Mouse (Mus musculus) hindbrain, embryonic 16.5 days (tissue): Measurements from ENCODE around the gene Trhde. TPM values are rescaled to one million over a fixed set of nuclear protein-coding genes. Genes with fewer than 3 reads are reported as not detected.

Experiments
- ATAC-seq: fragments of 200-750 bp; cut with Nextera tagmentation; 2 replicates; pipeline ENCODE4 v1.8.0; 2017; ENCODE audit warnings: moderate TSS enrichment, moderate library complexity
- H3K27ac ChIP-seq: fragments of 300-500 bp; sonication (generic); 2 replicates; pipeline ENCODE4 v1.5.1; 2014; ENCODE audit warnings: low read depth, mild to moderate bottlenecking, control low read depth, low read length, moderate library complexity
- H3K27me3 ChIP-seq: fragments of 300-500 bp; sonication (generic); replicated peaks from 2 replicates; pipeline ENCODE4 v1.6.1; 2014; ENCODE audit warnings: low read length; ENCODE audit not compliant: control insufficient read depth, insufficient read depth
- H3K36me3 ChIP-seq: fragments of 300-500 bp; sonication (generic); 2 replicates; pipeline ENCODE4 v1.6.1; 2014; ENCODE audit warnings: mild to moderate bottlenecking, low read length, moderate library complexity, mixed read lengths; ENCODE audit not compliant: control insufficient read depth, insufficient read depth
- H3K4me1 ChIP-seq: fragments of 300-500 bp; sonication (generic); 2 replicates; pipeline ENCODE4 v1.6.1; 2014; ENCODE audit warnings: low read depth, low read length; ENCODE audit not compliant: control insufficient read depth, insufficient read depth
- H3K4me2 ChIP-seq: fragments of 300-500 bp; sonication (generic); 2 replicates; pipeline ENCODE4 v1.6.1; 2014; ENCODE audit warnings: mild to moderate bottlenecking, low read length, control low read depth, moderate library complexity
- H3K4me3 ChIP-seq: fragments of 300-500 bp; sonication (generic); 2 replicates; pipeline ENCODE4 v1.5.1; 2014; ENCODE audit warnings: mild to moderate bottlenecking, low read length, control low read depth, moderate library complexity
- H3K9ac ChIP-seq: fragments of 300-500 bp; sonication (generic); 2 replicates; pipeline ENCODE4 v1.6.1; 2014; ENCODE audit warnings: low read depth, mild to moderate bottlenecking, control low read depth, low read length, moderate library complexity
- H3K9me3 ChIP-seq: fragments of 300-500 bp; sonication (generic); 2 replicates; pipeline ENCODE4 v1.6.1; 2014; ENCODE audit warnings: mild to moderate bottlenecking, low read length, moderate library complexity; ENCODE audit not compliant: control insufficient read depth
- WGBS: fragments of 180-500 bp; shearing (Covaris S2); extraction: QIAGEN DNeasy Blood & Tissue Kit; methylation state at CpG from one replicate; pipeline ENCODE4 v1.1.7; 2014; 5-methylcytosine and 5-hydroxymethylcytosine counted together
- polyA plus RNA-seq: library from polyadenylated mRNA; unstranded; fragments of >200 nt; fragmentation: Nextera tagmentation; extraction: Ambion mirVana; gene quantifications from 2 replicates; pipeline ENCODE4 v1.2.1, GENCODE M21; 2015

Gene Trhde
- polyA plus RNA-seq, 1 experiment from 2014 or later, result 8.4 TPM

- ATAC-seq, result no peak
- Histone ChIP-seq H3K27ac (no peak overlapping the region), H3K36me3 (no peaks in the 10 kb centered on the region), H3K4me1 (no peaks in the 10 kb centered on the region), H3K27me3 (no peaks in the 10 kb centered on the region), H3K4me2 (no peak overlapping the region), H3K9ac (no peak overlapping the region), H3K4me3 (no peak overlapping the region), H3K9me3 (no peaks in the 10 kb centered on the region)
- WGBS, result 70% methylated on average over 2 of the region's 2 CpGs
These were observed 398.3 kb downstream of the Trhde start for GRCm38 (mm10) chr10:114403795-114404194.

GRCm38 (mm10) chr10:114370804-114371203 lies 431.3 kb downstream of the Trhde start:
- H3K36me3 ChIP-seq, result no peaks in the 10 kb centered on the region
- H3K9me3 ChIP-seq, result no peaks in the 10 kb centered on the region
- H3K27me3 ChIP-seq, result no peaks in the 10 kb centered on the region
- WGBS, result 85% methylated on average over 3 of the region's 3 CpGs
- H3K4me1 ChIP-seq, result no peaks in the 10 kb centered on the region
- H3K9ac ChIP-seq, result no peak overlapping the region
- no peak overlapping the region for H3K4me2 ChIP-seq
- no peak overlapping the region for H3K27ac ChIP-seq
- ATAC-seq, result no peak
- H3K4me3 ChIP-seq, result no peak overlapping the region

- H3K27me3 ChIP-seq, result no peaks in the 10 kb centered on the region
- H3K9me3 ChIP-seq, result no peaks in the 10 kb centered on the region
- H3K4me2 ChIP-seq, result no peak overlapping the region
- ATAC-seq, result no peak
- no peak overlapping the region for H3K9ac ChIP-seq
- no peaks in the 10 kb centered on the region for H3K4me1 ChIP-seq
- H3K27ac ChIP-seq, result no peak overlapping the region
- H3K4me3 ChIP-seq, result no peak overlapping the region
- WGBS, result 60% methylated on average over 6 of the region's 6 CpGs
- no peaks in the 10 kb centered on the region for H3K36me3 ChIP-seq
These were observed 438.7 kb downstream of the Trhde start for GRCm38 (mm10) chr10:114363442-114363841.

- Histone ChIP-seq H3K27me3 (no peaks in the 10 kb centered on the region), H3K4me3 (no peak overlapping the region), H3K9me3 (no peaks in the 10 kb centered on the region), H3K36me3 (no peaks in the 10 kb centered on the region), H3K4me2 (no peak overlapping the region), H3K9ac (no peak overlapping the region), H3K4me1 (no peaks in the 10 kb centered on the region), H3K27ac (no peak overlapping the region)
- WGBS, result 73% methylated on average over 2 of the region's 2 CpGs
- no peak for ATAC-seq
These were observed 439.5 kb downstream of the Trhde start for GRCm38 (mm10) chr10:114362631-114363030.
